Mouse (Mus musculus) neural tube, embryonic 11.5 days (tissue): ENCODE measurements at regions not wholly inside any gene's neighbourhood (a gene's known extent, or its start where the extent isn't known, plus 50 kb on each side); places are given as distances from the start of the nearest gene placed in this dataset.

ENCODE experiments used
- ATAC-seq: fragments of 200-750 bp; cut with Nextera tagmentation; 2 replicates; pipeline ENCODE4 v1.8.0; 2017; ENCODE audit warnings: moderate number of reproducible peaks, mild to moderate bottlenecking, moderate TSS enrichment, moderate library complexity; ENCODE audit not compliant: insufficient read depth, low FRiP score, low TSS enrichment
- DNase-seq: peaks from one replicate; pipeline ENCODE4 v3.0.0-alpha.2; 2015; ENCODE audit warnings: low spot score
- H3K27ac ChIP-seq: fragments of 300-500 bp; sonication (generic); 2 replicates; pipeline ENCODE4 v1.5.1; 2014; ENCODE audit warnings: low read depth, mild to moderate bottlenecking, low read length
- H3K27me3 ChIP-seq: fragments of 300-500 bp; sonication (generic); 2 replicates; pipeline ENCODE4 v1.6.1; 2014; ENCODE audit warnings: mild to moderate bottlenecking, low read length, mixed read lengths; ENCODE audit not compliant: control insufficient read depth, insufficient read depth
- H3K36me3 ChIP-seq: fragments of 300-500 bp; sonication (generic); 2 replicates; pipeline ENCODE4 v1.6.1; 2014; ENCODE audit warnings: mild to moderate bottlenecking, low read length, moderate library complexity, mixed read lengths; ENCODE audit not compliant: control insufficient read depth, insufficient read depth
- H3K4me1 ChIP-seq: fragments of 300-500 bp; sonication (generic); 2 replicates; pipeline ENCODE4 v1.6.1; 2014; ENCODE audit warnings: low read length, mixed read lengths; ENCODE audit not compliant: control insufficient read depth, insufficient read depth
- H3K4me2 ChIP-seq: fragments of 300-500 bp; sonication (generic); 2 replicates; pipeline ENCODE4 v1.6.1; 2014; ENCODE audit warnings: low read depth, mild to moderate bottlenecking, moderate library complexity
- H3K4me3 ChIP-seq: fragments of 300-500 bp; sonication (generic); 2 replicates; pipeline ENCODE4 v1.5.1; 2014; ENCODE audit warnings: low read depth, low read length
- H3K9ac ChIP-seq: fragments of 300-500 bp; sonication (generic); 2 replicates; pipeline ENCODE4 v1.6.1; 2014; ENCODE audit warnings: mild to moderate bottlenecking, low read length
- H3K9me3 ChIP-seq: fragments of 300-500 bp; sonication (generic); 2 replicates; pipeline ENCODE4 v1.6.1; 2016; ENCODE audit warnings: low read length; ENCODE audit not compliant: control insufficient read depth
- WGBS: fragments of 180-500 bp; shearing (Covaris S2); extraction: QIAGEN DNeasy Blood & Tissue Kit; methylation state at CpG from one replicate; pipeline ENCODE4 v1.1.7; 2014; 5-methylcytosine and 5-hydroxymethylcytosine counted together

GRCm38 (mm10) chr17:87527174-87527573 is 80.4 kb upstream of the Calm2 start:
- Histone ChIP-seq H3K36me3 (no peaks in the 10 kb centered on the region), H3K4me1 (peaks cover 10% of the 10 kb centered on the region), H3K4me2 (no peak overlapping the region), H3K9me3 (no peaks in the 10 kb centered on the region), H3K27ac (no peak overlapping the region), H3K27me3 (no peaks in the 10 kb centered on the region), H3K9ac (no peak overlapping the region), H3K4me3 (no peak overlapping the region)
- ATAC-seq (no peak), DNase-seq (no peak)
- 96% methylated on average over 7 of the region's 7 CpGs for WGBS

GRCm38 (mm10) chr17:87530162-87530817 is 83.6 kb upstream of the Calm2 start:
- peaks cover 6% of the 10 kb centered on the region for H3K4me1 ChIP-seq
- H3K9ac ChIP-seq, result peak overlapping the region; percentile 33; the same call in 1 of the 2 replicates
- H3K27me3 ChIP-seq, result no peaks in the 10 kb centered on the region
- H3K4me3 ChIP-seq, result peak overlapping the region; percentile 31
- WGBS, result 12% methylated on average over 29 of the region's 29 CpGs
- H3K4me2 ChIP-seq, result peak overlapping the region; percentile 57
- H3K36me3 ChIP-seq, result no peaks in the 10 kb centered on the region
- peak; percentile 91 for DNase-seq
- peak; percentile 87 for ATAC-seq
- H3K9me3 ChIP-seq, result no peaks in the 10 kb centered on the region
- no peak overlapping the region for H3K27ac ChIP-seq

- H3K9ac ChIP-seq, result peak overlapping the region; percentile 33
- peaks cover 6% of the 10 kb centered on the region for H3K4me1 ChIP-seq
- H3K36me3 ChIP-seq, result no peaks in the 10 kb centered on the region
- H3K4me2 ChIP-seq, result peak overlapping the region; percentile 57
- WGBS, result 2% methylated on average over 17 of the region's 17 CpGs
- H3K27me3 ChIP-seq, result no peaks in the 10 kb centered on the region
- H3K9me3 ChIP-seq, result no peaks in the 10 kb centered on the region
- peak overlapping the region; percentile 31 for H3K4me3 ChIP-seq
- DNase-seq (no peak), ATAC-seq (peak; percentile 48; the same call in 1 of the 2 replicates)
- no peak overlapping the region for H3K27ac ChIP-seq
These were observed 84.2 kb upstream of the Calm2 start for GRCm38 (mm10) chr17:87530818-87531410.

GRCm38 (mm10) chr17:87531411-87532157 is 84.8 kb upstream of the Calm2 start:
- H3K9me3 ChIP-seq, result no peaks in the 10 kb centered on the region
- WGBS, result 4% methylated on average over 21 of the region's 21 CpGs
- no peaks in the 10 kb centered on the region for H3K27me3 ChIP-seq
- no peaks in the 10 kb centered on the region for H3K36me3 ChIP-seq
- H3K4me1 ChIP-seq, result peaks cover 6% of the 10 kb centered on the region
- H3K27ac ChIP-seq, result no peak overlapping the region
- DNase-seq (peak; percentile 39), ATAC-seq (no peak; the same call in 1 of the 2 replicates)
- peak overlapping the region; percentile 20 for H3K9ac ChIP-seq
- H3K4me3 ChIP-seq, result peak overlapping the region; percentile 31
- H3K4me2 ChIP-seq, result peak overlapping the region; percentile 57

GRCm38 (mm10) chr17:87532158-87532545 is 85.4 kb upstream of the Calm2 start:
- Histone ChIP-seq H3K4me3 (no peak overlapping the region), H3K27me3 (no peaks in the 10 kb centered on the region), H3K36me3 (no peaks in the 10 kb centered on the region), H3K9me3 (no peaks in the 10 kb centered on the region), H3K4me1 (peaks cover 6% of the 10 kb centered on the region), H3K9ac (no peak overlapping the region), H3K27ac (no peak overlapping the region), H3K4me2 (peak overlapping the region; percentile 57)
- WGBS, result 19% methylated on average over 9 of the region's 9 CpGs
- DNase-seq, result no peak
- no peak for ATAC-seq

GRCm38 (mm10) chr17:87532762-87533161 is 86.0 kb upstream of the Calm2 start:
- H3K9me3 ChIP-seq, result no peaks in the 10 kb centered on the region
- peaks cover 6% of the 10 kb centered on the region for H3K4me1 ChIP-seq
- no peak overlapping the region for H3K4me2 ChIP-seq
- H3K4me3 ChIP-seq, result no peak overlapping the region
- ATAC-seq (no peak), DNase-seq (no peak)
- no peak overlapping the region for H3K9ac ChIP-seq
- H3K36me3 ChIP-seq, result no peaks in the 10 kb centered on the region
- 49% methylated on average over 6 of the region's 6 CpGs for WGBS
- no peaks in the 10 kb centered on the region for H3K27me3 ChIP-seq
- no peak overlapping the region for H3K27ac ChIP-seq

GRCm38 (mm10) chr17:87549568-87549967 is 86.2 kb upstream of the Epcam start:
- DNase-seq (no peak), ATAC-seq (no peak)
- H3K4me3 ChIP-seq, result no peak overlapping the region
- no peaks in the 10 kb centered on the region for H3K4me1 ChIP-seq
- no peak overlapping the region for H3K9ac ChIP-seq
- peaks cover 7% of the 10 kb centered on the region; the same call in 1 of the 2 replicates for H3K9me3 ChIP-seq
- H3K36me3 ChIP-seq, result no peaks in the 10 kb centered on the region
- H3K4me2 ChIP-seq, result no peak overlapping the region
- no peak overlapping the region for H3K27ac ChIP-seq
- no peaks in the 10 kb centered on the region for H3K27me3 ChIP-seq
- WGBS, result 80% methylated on average over 6 of the region's 6 CpGs

GRCm38 (mm10) chr17:87550518-87551164 is 85.1 kb upstream of the Epcam start:
- ATAC-seq, result no peak
- 61% methylated on average over 13 of the region's 13 CpGs for WGBS
- no peak overlapping the region for H3K4me3 ChIP-seq

More at GRCm38 (mm10) chr17:87550518-87551164, 85.1 kb upstream of the Epcam start:
- Histone ChIP-seq H3K4me1 (no peaks in the 10 kb centered on the region), H3K4me2 (no peak overlapping the region), H3K36me3 (no peaks in the 10 kb centered on the region), H3K9me3 (no peaks in the 10 kb centered on the region), H3K27me3 (no peaks in the 10 kb centered on the region), H3K27ac (no peak overlapping the region), H3K9ac (no peak overlapping the region)
- no peak for DNase-seq
